Comparison of ENCODE assay signal across 33 mouse cellular contexts in genomic region chr11:116773205-116773604, GRCm38 (mm10). TPM values are rescaled to one million over a fixed set of nuclear protein-coding genes. Genes with fewer than 3 reads are reported as not detected.
DNase-seq lines count a peak whose midpoint lies in the region; ATAC-seq and TF ChIP-seq lines count a peak whose summit lies in the region.
"Had no signal": no experiment of that assay in that cellular context is flagged by ENCODE, and none has a peak within 500 bp of the region (broad histone marks: within the 10 kb centered on the region; RNA-seq: fewer than 3 reads in every experiment).

No protein-coding gene starts in this region.

- H3K27ac ChIP-seq in gastrocnemius, adult 2 months, result no peak overlapping the region
- no peak overlapping the region for H3K27ac ChIP-seq in MEL (ENCODE audit: control insufficient read depth, low read depth, low read length)
- H3K27ac ChIP-seq: embryonic facial prominence, embryonic 13.5 days; forebrain, embryonic 10.5 days; forebrain, embryonic 13.5 days; heart, adult 2 months; hindbrain, embryonic 12.5 days; hindbrain, embryonic 15.5 days; intestine, embryonic 15.5 days had no signal

- H3K4me3 ChIP-seq in gastrocnemius, adult 2 months, result no peak overlapping the region
- no peak overlapping the region for H3K4me3 ChIP-seq in MEL (ENCODE audit: control insufficient read depth in 1 of 2, insufficient read depth in 1 of 2, low read depth in 2 of 2, low read length in 2 of 2)
- H3K4me3 ChIP-seq: embryonic facial prominence, embryonic 13.5 days; forebrain, embryonic 10.5 days; forebrain, embryonic 13.5 days; heart, adult 2 months; hindbrain, embryonic 12.5 days; hindbrain, embryonic 15.5 days; intestine, embryonic 15.5 days had no signal

- H3K27me3 ChIP-seq in MEL (ENCODE audit: control insufficient read depth in 1 of 2, insufficient read depth in 2 of 2, low read length in 2 of 2), result no peaks in the 10 kb centered on the region
- H3K27me3 ChIP-seq: embryonic facial prominence, embryonic 13.5 days; forebrain, embryonic 13.5 days; hindbrain, embryonic 12.5 days; hindbrain, embryonic 15.5 days; intestine, embryonic 15.5 days had no signal

- H3K9me3 ChIP-seq in MEL (replicated peaks; ENCODE audit: insufficient read depth, low read length), result no peaks in the 10 kb centered on the region
- H3K9me3 ChIP-seq: embryonic facial prominence, embryonic 13.5 days; forebrain, embryonic 10.5 days; forebrain, embryonic 13.5 days; hindbrain, embryonic 12.5 days; hindbrain, embryonic 15.5 days; intestine, embryonic 15.5 days had no signal

- TF ChIP-seq EP300 in MEL (IDR thresholded peaks at IDR 0.05; ENCODE audit: low read depth in 1 of 2, low read length in 2 of 2), result no peak

- H3K9ac ChIP-seq in MEL (ENCODE audit: control insufficient read depth, low read depth, low read length, poor library complexity, severe bottlenecking), result no peak overlapping the region
- H3K9ac ChIP-seq: embryonic facial prominence, embryonic 13.5 days; forebrain, embryonic 13.5 days; hindbrain, embryonic 12.5 days; hindbrain, embryonic 15.5 days; intestine, embryonic 15.5 days had no signal

- H3K4me1 ChIP-seq in MEL (ENCODE audit: control insufficient read depth in 1 of 2, insufficient read depth in 2 of 2, low read length in 2 of 2), result 0 out of 4 replicates have a peak, but pooled peaks cover 0 to 2% of the 10 kb centered on the region in 2 experiments
- H3K4me1 ChIP-seq: embryonic facial prominence, embryonic 13.5 days; forebrain, embryonic 13.5 days; hindbrain, embryonic 12.5 days; hindbrain, embryonic 15.5 days; intestine, embryonic 15.5 days had no signal

- TF ChIP-seq RAD21 in MEL (IDR thresholded peaks at IDR 0.05; ENCODE audit: low read depth, low read length), result no peak

- H3K79me2 ChIP-seq in MEL (ENCODE audit: control insufficient read depth, insufficient read depth, low read length, poor library complexity), result no peaks in the 10 kb centered on the region

- H3K36me3 ChIP-seq in MEL (ENCODE audit: control insufficient read depth in 1 of 2, insufficient read depth in 2 of 2, low read length in 2 of 2), result no peaks in the 10 kb centered on the region
- H3K36me3 ChIP-seq: embryonic facial prominence, embryonic 13.5 days; forebrain, embryonic 10.5 days; G1E; hindbrain, embryonic 12.5 days; hindbrain, embryonic 15.5 days; intestine, embryonic 15.5 days had no signal

- no peak for TF ChIP-seq CTCF in gastrocnemius, adult 2 months (IDR thresholded peaks at IDR 0.05)
- no peak for TF ChIP-seq CTCF in MEL (IDR thresholded peaks at IDR 0.05 in 2 of 3, conservative IDR thresholded peaks at IDR 0.05 in 1 of 3; ENCODE audit: control insufficient read depth in 1 of 3, insufficient read depth in 1 of 3, low read depth in 2 of 3, low read length in 3 of 3, poor library complexity in 1 of 3, severe bottlenecking in 1 of 3)

- intact Hi-C loops in gastrocnemius, adult 2 months (cut with DNase I), result no loop called here
- intact Hi-C loops in left cerebral cortex, postnatal 36 days (cut with DNase I), result no loop called here

- DNase-seq in gastrocnemius, adult 2 months, result peak; percentile 4
- DNase-seq in gastrocnemius, adult 8-10 months (ENCODE audit: low spot score in 2 of 2), result no peak
- DNase-seq in MEL (ENCODE audit: low read depth, low spot score), result peak; percentile 6
- DNase-seq in left cerebral cortex, postnatal 36 days (ENCODE audit: low spot score in 2 of 2), result no peak
- no peak for DNase-seq in testis, postnatal 14 days (ENCODE audit: low spot score)
- DNase-seq: adrenal gland, postnatal 10 days; adrenal gland, postnatal 36 days; B cell, adult 2 months; cerebellum, adult 11 months; cerebellum, adult 2 months; cerebellum, adult 9-11 months; cerebellum, postnatal 25 days; gastrocnemius, postnatal 25 days; heart, adult 2 months; kidney, adult 11 months had no signal

- ATAC-seq in activated CD4-positive, CD25-positive, alpha-beta regulatory T cell, adult 4 months, result peak; percentile 62
- ATAC-seq: forebrain, embryonic 13.5 days; forebrain, embryonic 16.5 days; intestine, embryonic 15.5 days had no signal

- TF ChIP-seq POLR2A in MEL (IDR thresholded peaks at IDR 0.05; ENCODE audit: control insufficient read depth in 1 of 2, insufficient read depth in 1 of 2, low read depth in 1 of 2, low read length in 2 of 2, poor library complexity in 1 of 2), result no peak

TF ChIP-seq in MEL, 35 proteins besides CTCF, POLR2A, EP300 and RAD21:
- no peak for TF ChIP-seq TBP (IDR thresholded peaks at IDR 0.05; ENCODE audit: low read depth, low read length)
- TF ChIP-seq SIN3A (IDR thresholded peaks at IDR 0.05; ENCODE audit: low read length), result no peak
- no peak for TF ChIP-seq POLR2AphosphoS5 (IDR thresholded peaks at IDR 0.05; ENCODE audit: borderline replicate concordance, low read depth, low read length)
- no peak for TF ChIP-seq ZKSCAN1 (IDR thresholded peaks at IDR 0.05; ENCODE audit: low read depth, low read length)
- TF ChIP-seq HCFC1 (IDR thresholded peaks at IDR 0.05; ENCODE audit: low read depth, low read length), result no peak
- no peak for TF ChIP-seq KAT2A (conservative IDR thresholded peaks at IDR 0.05; ENCODE audit: low read depth, low read length)
- TF ChIP-seq UBTF (IDR thresholded peaks at IDR 0.05; ENCODE audit: borderline replicate concordance, insufficient read depth, low read depth, low read length), result no peak
- no peak for TF ChIP-seq ELF1 (IDR thresholded peaks at IDR 0.05; ENCODE audit: low read depth, low read length)
- no peak for TF ChIP-seq ZC3H11A (IDR thresholded peaks at IDR 0.05; ENCODE audit: low read depth, low read length)
- no peak for TF ChIP-seq NELFE (IDR thresholded peaks at IDR 0.05; ENCODE audit: low read depth, low read length)
- TF ChIP-seq TCF12 (IDR thresholded peaks at IDR 0.05; ENCODE audit: low read depth, low read length), result no peak
- no peak for TF ChIP-seq TAL1 (IDR thresholded peaks at IDR 0.05; ENCODE audit: low read length)
- no peak for TF ChIP-seq NRF1 (IDR thresholded peaks at IDR 0.05; ENCODE audit: insufficient read depth, low read depth, low read length, poor library complexity, severe bottlenecking)
- no peak for TF ChIP-seq MEF2A (IDR thresholded peaks at IDR 0.05; ENCODE audit: extremely low read depth, insufficient replicate concordance, low read depth, low read length, poor library complexity, severe bottlenecking)
- TF ChIP-seq USF2 (IDR thresholded peaks at IDR 0.05; ENCODE audit: borderline replicate concordance in 1 of 2, insufficient read depth in 1 of 2, low read depth in 1 of 2, low read length in 2 of 2), result no peak
TF ChIP-seq in MEL: peak in this region for 0.

RNA-seq across cellular contexts. Expression of gene St6galnac1, which starts 2.1 kb away (rescaled TPM):
- total RNA-seq in gastrocnemius, adult 2 months (2021), result not detected
- not detected for total RNA-seq in gastrocnemius, adult 8-10 months (2022)
- not detected in 2 replicates for total RNA-seq in MEL (2012; rRNA removed)
- polyA plus RNA-seq in MEL (2012; ENCODE audit: insufficient read depth in 1 of 2, insufficient read length in 2 of 2, low read depth in 1 of 2, low replicate concordance in 2 of 2, missing spikeins in 1 of 2), result not detected
- polyA plus RNA-seq in activated CD4-positive, CD25-positive, alpha-beta regulatory T cell, adult 4 months (2017; shearing (Covaris generic)), result 10 to 100 TPM; 12.6 to 13.9 TPM
- not detected for total RNA-seq in left cerebral cortex, postnatal 36 days (2021)
- total RNA-seq: CH12.LX; common myeloid progenitor, adult 5-6 weeks; gastrocnemius, adult 18-20 months; gastrocnemius, postnatal 25 days; heart, adult 2 months; heart, postnatal 25 days; hematopoietic stem cell, adult 5-6 weeks had no signal
- polyA plus RNA-seq: cerebellum, adult 2 months; embryonic facial prominence, embryonic 13.5 days; forebrain, embryonic 10.5 days; forebrain, embryonic 13.5 days; forebrain, embryonic 16.5 days; G1E; gonadal fat pad, adult 2 months; heart, adult 2 months; heart, embryonic 11.5 days; heart, embryonic 14.5 days; heart, postnatal 0 days; hindbrain, embryonic 12.5 days; hindbrain, embryonic 15.5 days; intestine, embryonic 15.5 days had no signal

RNA-seq across cellular contexts. Expression of gene Mxra7, which starts 54.6 kb away (rescaled TPM):
- 10 to 100 TPM in 1 of 2 experiments, 1 to 10 TPM in 1; 6.7 to 12.7 TPM for total RNA-seq in gastrocnemius, adult 2 months (2021)
- total RNA-seq in gastrocnemius, adult 8-10 months (2022), result 1 to 10 TPM; 5.4 to 9.4 (median 8.1) TPM
- 2.7 and 2.9 TPM in 2 replicates for total RNA-seq in MEL (2012; rRNA removed)
- 1 to 10 TPM in 1 of 2 experiments, not detected in 1; 9.3 TPM for polyA plus RNA-seq in MEL (2012; ENCODE audit: insufficient read depth in 1 of 2, insufficient read length in 2 of 2, low read depth in 1 of 2, low replicate concordance in 2 of 2, missing spikeins in 1 of 2)
- not detected for polyA plus RNA-seq in activated CD4-positive, CD25-positive, alpha-beta regulatory T cell, adult 4 months (2017; shearing (Covaris generic))
- 10 to 100 TPM; 15.4 to 18.3 TPM for total RNA-seq in left cerebral cortex, postnatal 36 days (2021)
- total RNA-seq: CH12.LX, G1E had no signal
- polyA plus RNA-seq: G1E had no signal

Comparison
In these comparisons a context has a peak if more than half of its experiments do, and no peak if none do; other contexts are left out.
1. DNase-seq: peak in gastrocnemius, adult 2 months (single experiment) and MEL (single experiment); none in gastrocnemius, adult 8-10 months (0 of 2), left cerebral cortex, postnatal 36 days (0 of 2) and testis, postnatal 14 days (single experiment).